Mouse (Mus musculus): ENCODE results near the gene Lpp.
A peak's percentile ranks its signal among the peaks of the same experiment; 100 is the strongest.

Gene Lpp

GRCm38 (mm10) chr16:24826390-24826789, 433.1 kb downstream of the Lpp start:
- DNase-seq: peak; percentile 25

GRCm38 (mm10) chr16:24828207-24828803, 435.0 kb downstream of the Lpp start:
- DNase-seq: no peak

- DNase-seq: no peak
Observed at GRCm38 (mm10) chr16:24829860-24830259, 436.6 kb downstream of the Lpp start.

- no peak for DNase-seq
Observed at GRCm38 (mm10) chr16:24830939-24831338, 437.6 kb downstream of the Lpp start.

GRCm38 (mm10) chr16:24833221-24833620, 439.9 kb downstream of the Lpp start:
- DNase-seq: no peak

- no peak for DNase-seq
Observed at GRCm38 (mm10) chr16:24834536-24834935, 441.2 kb downstream of the Lpp start.

DNA sequence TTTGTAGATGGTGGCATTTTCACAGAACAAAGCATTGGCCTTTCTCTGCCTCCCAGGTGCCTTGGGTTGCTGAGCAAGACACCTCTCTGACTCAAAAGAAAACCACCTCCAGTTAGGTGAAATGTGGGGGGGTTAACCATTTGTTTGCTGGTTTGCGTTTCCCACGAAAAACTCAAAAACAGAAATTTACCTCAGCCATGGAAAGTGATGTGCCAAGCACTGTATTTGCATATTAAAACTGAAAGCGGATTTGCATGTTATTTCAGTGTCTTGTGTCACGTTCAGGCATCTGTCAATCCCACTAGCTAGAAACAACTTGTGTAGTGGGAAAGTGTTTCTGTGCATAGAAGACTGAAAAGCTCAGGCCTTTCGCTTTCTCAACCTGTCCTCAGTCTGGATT, 443.2 kb downstream of the Lpp start:
- no peak for DNase-seq

GRCm38 (mm10) chr16:24839018-24839417, 445.7 kb downstream of the Lpp start:
- no peak for DNase-seq

- DNase-seq: no peak
Observed at GRCm38 (mm10) chr16:24840073-24840472, 446.8 kb downstream of the Lpp start.

GRCm38 (mm10) chr16:24846141-24846540, 452.8 kb downstream of the Lpp start:
- DNase-seq: no peak

GRCm38 (mm10) chr16:24859509-24860140, 466.3 kb downstream of the Lpp start:
- no peak for DNase-seq

- no peak for DNase-seq
Observed at GRCm38 (mm10) chr16:24860445-24860844, 467.1 kb downstream of the Lpp start.

- no peak for DNase-seq
Observed at GRCm38 (mm10) chr16:24861374-24861773, 468.1 kb downstream of the Lpp start.

DNA sequence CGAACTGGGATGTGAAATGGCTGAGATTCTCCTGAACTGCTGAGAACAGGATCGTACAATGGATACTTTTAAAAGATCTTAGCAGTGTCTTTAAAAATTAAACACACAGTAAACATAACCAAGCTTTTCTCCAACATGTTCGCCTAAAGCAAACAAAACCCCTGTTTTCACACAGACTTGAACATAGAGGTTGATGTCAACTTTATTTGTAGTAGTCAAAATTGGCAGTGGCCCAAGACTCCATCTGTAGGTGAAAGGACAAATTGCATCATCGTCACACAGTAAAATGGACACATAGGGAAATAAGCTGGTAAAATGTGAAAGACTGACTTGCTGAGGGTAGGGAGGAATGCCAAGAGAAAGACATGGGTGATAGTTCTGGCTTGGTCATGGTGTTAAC, 480.9 kb downstream of the Lpp start:
- no peak for DNase-seq

DNA sequence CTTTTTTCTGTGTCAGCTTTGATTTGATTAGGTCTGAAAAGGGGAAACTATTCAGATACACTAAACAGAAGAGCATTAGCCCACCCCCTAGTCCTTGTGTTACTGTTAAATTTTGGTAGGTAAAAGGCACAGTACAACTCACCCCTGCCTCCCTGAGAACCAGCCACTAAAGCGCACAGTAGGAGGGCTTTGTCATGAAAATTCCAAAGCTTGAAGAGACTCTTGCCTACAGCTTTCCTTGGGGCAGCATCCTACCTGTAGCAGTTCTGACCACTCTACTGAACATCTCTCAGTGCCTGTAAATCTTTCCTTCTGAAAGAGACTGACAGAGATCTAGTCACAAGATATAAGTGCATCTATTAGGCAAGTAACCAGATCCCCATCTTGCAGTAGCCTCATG, 482.4 kb downstream of the Lpp start:
- no peak for DNase-seq

DNA sequence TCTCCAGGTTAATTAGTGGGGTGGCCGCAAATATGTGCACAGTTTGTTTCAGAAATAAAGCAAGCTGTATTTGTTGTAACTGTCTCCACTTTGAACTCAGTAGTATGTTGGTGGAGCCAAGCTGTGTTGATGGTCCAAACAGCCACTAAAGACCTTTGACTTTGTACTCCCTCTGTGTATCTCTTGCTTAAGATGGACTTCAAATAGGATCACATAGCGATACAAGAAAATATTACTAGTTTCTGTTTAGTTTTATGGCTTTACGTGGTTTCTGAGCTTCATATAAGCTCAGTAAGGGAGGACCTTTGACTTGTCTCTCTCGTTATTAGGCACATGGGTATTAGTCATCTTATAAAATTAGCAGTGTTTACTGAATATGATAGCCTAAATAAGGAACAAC, 485.7 kb downstream of the Lpp start:
- no peak for DNase-seq

DNA sequence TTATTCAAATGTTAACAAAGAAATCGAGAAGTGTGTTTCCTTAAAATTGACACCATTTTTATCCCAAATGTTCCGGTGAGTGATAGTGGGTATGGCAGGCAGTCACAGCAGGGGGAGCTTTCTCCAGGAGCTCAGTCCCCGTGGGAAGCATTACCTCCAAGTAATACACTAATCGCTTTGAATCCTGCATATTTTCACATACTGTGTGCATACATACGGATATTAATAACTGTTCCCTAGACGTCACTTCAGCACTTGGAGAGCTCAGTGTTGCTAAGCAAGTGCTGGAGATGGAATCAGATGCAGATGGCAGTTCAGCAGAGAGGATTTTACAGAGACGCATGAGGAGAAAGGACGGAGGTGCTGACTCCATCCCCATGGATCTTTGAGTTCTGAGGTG, 487.4 kb downstream of the Lpp start:
- DNase-seq: peak; percentile 34

DNA sequence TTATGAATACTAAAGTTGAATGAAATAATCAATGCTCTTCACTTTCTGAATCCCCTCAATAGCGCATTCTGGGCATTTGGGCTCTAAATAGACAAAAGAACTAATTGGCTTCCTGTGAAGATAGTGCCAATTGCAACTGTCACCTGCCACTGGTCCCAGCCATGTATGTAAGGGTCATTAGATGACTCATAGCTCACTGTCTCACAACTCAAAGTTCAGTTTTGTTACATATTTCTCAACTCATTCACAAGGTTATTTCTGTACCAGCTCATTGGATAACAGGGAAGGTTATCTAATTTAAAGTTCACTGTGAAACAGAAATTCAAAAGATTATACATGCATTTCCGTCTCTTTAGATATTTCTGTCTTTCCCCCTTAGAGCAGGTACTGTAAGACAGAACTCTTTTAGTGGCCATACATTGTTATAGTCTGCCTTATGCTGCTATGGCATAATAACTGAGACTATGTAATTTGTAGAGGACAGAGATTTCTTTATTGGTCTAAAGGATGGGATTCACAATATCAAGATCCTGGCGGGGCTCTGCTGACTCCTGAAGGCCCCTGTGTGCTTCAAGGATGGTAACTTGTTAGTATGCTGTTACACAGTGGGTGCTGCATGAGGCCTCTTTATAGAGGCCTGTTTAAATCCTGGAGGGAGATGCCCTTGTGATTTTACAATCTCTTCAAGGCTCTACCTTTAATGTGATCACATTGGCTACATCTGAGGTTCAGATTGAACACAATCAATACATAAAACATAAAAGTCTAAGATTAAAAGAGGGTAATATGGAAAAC, 488.9 kb downstream of the Lpp start:
- no peak for DNase-seq

DNA sequence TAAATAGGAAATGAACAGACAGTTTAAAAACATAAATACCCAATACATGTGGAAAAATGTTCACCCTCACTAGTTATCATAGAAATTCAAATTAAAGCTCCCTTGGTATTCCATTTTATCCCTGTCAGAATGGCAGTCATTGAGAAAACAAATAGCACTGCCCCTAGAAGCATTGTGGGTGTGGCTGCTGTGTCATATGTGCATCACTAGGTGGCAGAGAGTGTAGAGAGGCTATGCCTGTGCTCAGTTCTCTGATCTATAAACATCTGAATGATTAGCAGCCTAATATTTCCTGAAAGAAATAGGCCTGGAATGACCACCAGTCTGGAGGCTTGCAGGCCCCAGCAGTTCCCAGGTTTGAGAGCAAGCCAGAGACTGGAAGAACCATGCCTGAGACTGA, 490.7 kb downstream of the Lpp start:
- no peak for DNase-seq

DNA sequence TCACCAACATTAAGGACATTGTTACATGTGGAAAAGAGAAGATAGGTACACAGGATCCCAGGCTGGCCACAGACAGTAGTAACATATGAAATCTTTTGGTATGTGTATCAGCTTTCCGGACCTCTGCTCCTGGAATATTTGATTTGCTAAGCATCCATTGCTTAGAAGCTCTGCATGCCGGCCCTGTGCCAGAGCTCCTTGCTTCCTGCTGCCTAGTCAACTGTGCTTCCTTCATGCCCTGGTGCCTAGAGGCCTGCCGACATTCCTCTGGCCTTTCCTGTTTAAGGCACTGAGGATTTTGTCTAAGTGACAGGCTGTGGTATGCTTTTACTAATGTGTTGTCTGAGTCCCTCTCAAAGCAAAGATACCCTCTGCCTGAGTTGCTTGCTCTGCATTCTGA, 493.0 kb downstream of the Lpp start:
- DNase-seq: no peak

DNA sequence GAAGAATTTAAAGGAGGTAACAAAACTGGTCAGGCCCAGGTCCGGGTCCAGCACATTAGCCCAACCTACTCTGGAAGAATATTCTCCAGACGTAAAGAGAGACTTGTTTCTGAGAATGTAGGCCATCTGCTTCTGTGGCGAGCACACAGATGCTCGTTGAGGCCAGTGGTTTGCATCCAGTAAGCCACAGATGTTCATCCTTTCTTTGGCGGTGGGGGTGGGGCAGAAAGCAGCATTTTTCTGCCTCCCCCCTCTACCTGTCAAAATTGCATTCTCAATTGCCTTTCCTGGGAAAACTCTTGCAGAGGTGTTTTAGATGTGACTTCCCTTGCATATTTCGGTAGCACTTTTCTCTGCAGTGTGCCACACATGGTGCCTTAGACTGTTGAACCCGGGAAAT, 493.6 kb downstream of the Lpp start:
- DNase-seq: no peak

DNA sequence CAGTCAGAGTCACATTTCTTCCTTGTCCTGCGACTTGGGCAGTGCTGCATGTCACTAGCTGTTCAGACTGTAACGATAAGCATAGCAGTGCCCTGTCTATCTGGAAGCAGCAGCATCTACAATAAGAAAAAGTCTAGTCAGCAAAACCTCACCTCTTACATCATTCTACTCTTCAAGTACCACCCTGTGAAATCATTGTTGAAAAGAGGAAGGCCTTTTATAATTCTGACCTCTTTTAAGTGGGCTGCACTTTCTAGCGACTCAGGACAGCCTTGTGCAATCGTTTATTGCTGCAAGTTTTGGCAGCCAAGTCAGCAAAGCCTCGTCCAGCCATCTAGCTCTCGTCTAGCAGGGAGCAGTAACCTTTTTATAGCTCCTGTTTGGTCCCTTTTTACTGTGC, 498.1 kb downstream of the Lpp start:
- DNase-seq: peak; percentile 45

- peak; percentile 44 for DNase-seq
Observed at GRCm38 (mm10) chr16:24895160-24895559, 501.9 kb downstream of the Lpp start.

DNA sequence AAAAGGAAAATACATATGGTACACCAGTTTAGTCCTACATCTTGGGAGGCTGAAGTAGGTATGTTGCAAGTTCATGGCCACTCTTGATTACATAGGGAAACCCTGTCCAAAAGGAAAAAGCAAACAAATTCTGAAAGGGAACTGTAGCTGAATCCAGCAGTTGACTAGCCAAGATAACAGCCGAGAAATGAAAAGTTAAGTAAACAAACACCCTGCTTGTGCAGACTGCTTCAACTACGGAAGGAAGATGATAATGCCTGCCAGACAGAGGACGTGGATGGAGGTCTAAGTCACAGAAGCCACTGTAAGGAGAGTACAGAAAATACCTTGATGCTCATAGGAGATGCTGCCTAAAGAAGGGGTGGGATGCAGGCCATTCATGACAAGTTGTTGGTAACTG, 504.3 kb downstream of the Lpp start:
- DNase-seq: no peak

Data from layer of hippocampus, adult 9-11 months (tissue).